Mouse (Mus musculus) cerebellum, adult 2 months (tissue): Measurements from ENCODE around the gene Eme2. TPM values are rescaled to one million over a fixed set of nuclear protein-coding genes. Genes with fewer than 3 reads are reported as not detected.
A peak's percentile ranks its signal among the peaks of the same experiment; 100 is the strongest.

Experiments
- DNase-seq, 2 experiments: peaks; one replicate each; pipeline ENCODE4 v3.0.0; 2021
- H3K27ac ChIP-seq: fragments of 200-500 bp; 2 replicates; pipeline ENCODE4 v1.5.1; 2012; ENCODE audit warnings: low read length, control low read depth, inconsistent platforms; ENCODE audit not compliant: insufficient read depth
- H3K27me3 ChIP-seq: fragments of 200-500 bp; 2 replicates; pipeline ENCODE4 v1.6.1; 2012; ENCODE audit warnings: inconsistent platforms, mild to moderate bottlenecking, low read length, moderate library complexity; ENCODE audit not compliant: control insufficient read depth, insufficient read depth
- H3K4me1 ChIP-seq: fragments of 200-500 bp; 2 replicates; pipeline ENCODE4 v1.6.1; 2011; ENCODE audit warnings: low read length; ENCODE audit not compliant: control insufficient read depth, insufficient read depth
- H3K4me3 ChIP-seq: fragments of 200-500 bp; replicated peaks from 2 replicates; pipeline ENCODE3; 2011; ENCODE audit warnings: mild to moderate bottlenecking, low read depth, low read length, control low read depth; ENCODE audit not compliant: insufficient read depth
- CTCF ChIP-seq: fragments of 200-500 bp; IDR thresholded peaks from 2 replicates; pipeline ENCODE4 v1.5.1; 2011; ENCODE audit warnings: low read depth, mild to moderate bottlenecking, control low read depth, low read length, moderate library complexity, borderline replicate concordance; ENCODE audit not compliant: insufficient read depth
- POLR2A ChIP-seq: fragments of 200-500 bp; IDR thresholded peaks from 2 replicates; pipeline ENCODE4 v1.6.1; 2011; ENCODE audit warnings: low read length, control low read depth, borderline replicate concordance; ENCODE audit not compliant: insufficient read depth
- WGBS: fragments of 180-500 bp; shearing (Covaris S2); methylation state at CpG from one replicate; pipeline ENCODE4 v1.1.7; 2018; 5-methylcytosine and 5-hydroxymethylcytosine counted together
- polyA plus RNA-seq: library from polyadenylated mRNA; depleted of rRNA; stranded (reverse); fragments of >200 nt; gene quantifications from 2 replicates; pipeline ENCODE4 v1.2.3, GENCODE M21; 2012

Eme2 gene
- polyA plus RNA-seq, 1 experiment, result 62.7 TPM

- under 1% methylated on average over 50 of the region's 50 CpGs for WGBS
- Histone ChIP-seq H3K27me3 (no peaks in the 10 kb centered on the region), H3K4me3 (peak within 1 kb of the TSS; percentile 87), H3K4me1 (peaks cover 47% of the 10 kb centered on the region), H3K27ac (peak within 1 kb of the TSS; percentile 61)
- peak; percentile 79 to 81 for DNase-seq
- TF ChIP-seq POLR2A, result peak; percentile 42; the same call in 1 of the 2 replicates
- peak; percentile 25; the same call in 1 of the 2 replicates for TF ChIP-seq CTCF
Observed at GRCm38 (mm10) chr17:24896241-24896992, 1.5 kb upstream of the Eme2 start, which contains the start of gene Nme3. Gene Nme3, plus strand, starts transcription at chr17:24896500.

- Histone ChIP-seq H3K4me3 (peak overlapping the region; percentile 87), H3K27ac (peak overlapping the region; percentile 61; the same call in 1 of the 2 replicates), H3K4me1 (peaks cover 54% of the 10 kb centered on the region), H3K27me3 (no peaks in the 10 kb centered on the region)
- WGBS, result 2% methylated on average over 23 of the region's 23 CpGs
- no peak for DNase-seq
- TF ChIP-seq POLR2A, result no peak
- TF ChIP-seq CTCF, result no peak
Observed at GRCm38 (mm10) chr17:24895571-24896240, 819 bp upstream of the Eme2 start.

- DNase-seq, result peak in 1 of 2 experiments; percentile 27
- WGBS, result 8% methylated on average over 31 of the region's 31 CpGs
- Histone ChIP-seq H3K4me1 (peaks cover 66% of the 10 kb centered on the region), H3K27ac (peak overlapping the region; percentile 67), H3K27me3 (no peaks in the 10 kb centered on the region), H3K4me3 (peak overlapping the region; percentile 87)
- TF ChIP-seq CTCF (no peak), POLR2A (no peak)
Observed at GRCm38 (mm10) chr17:24894061-24894994, 559 bp downstream of the Eme2 start.

DNA sequence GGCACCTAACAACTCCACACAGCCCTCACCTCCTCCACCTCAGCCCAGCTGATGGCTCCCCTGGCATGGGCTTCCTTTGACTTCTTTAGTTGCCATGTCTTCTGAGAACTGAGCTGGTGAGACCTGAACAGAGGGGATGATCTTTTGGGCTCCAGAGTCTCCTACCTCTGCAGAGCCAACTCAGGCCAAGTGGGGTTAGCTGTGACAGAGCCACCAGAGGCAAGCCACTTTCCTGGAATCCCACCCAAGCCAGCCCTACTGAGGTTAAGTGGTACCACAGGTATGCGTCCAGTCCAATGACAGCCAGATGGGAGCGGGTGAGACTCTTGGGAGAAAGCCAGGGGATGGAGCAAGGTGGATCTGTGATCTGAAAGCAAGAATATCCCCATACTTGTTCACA lies 1.6 kb downstream of the Eme2 start:
- no peaks in the 10 kb centered on the region for H3K27me3 ChIP-seq
- peak; percentile 28 for DNase-seq
- WGBS, result 17% methylated on average over 2 of the region's 2 CpGs
- TF ChIP-seq POLR2A, result no peak
- no peak for TF ChIP-seq CTCF
- peaks cover 63% of the 10 kb centered on the region for H3K4me1 ChIP-seq
- no peak overlapping the region for H3K27ac ChIP-seq
- H3K4me3 ChIP-seq, result no peak overlapping the region

GRCm38 (mm10) chr17:24892785-24893184 lies 2.1 kb downstream of the Eme2 start:
- peak; percentile 51 to 52 for DNase-seq
- H3K27me3 ChIP-seq, result no peaks in the 10 kb centered on the region
- TF ChIP-seq CTCF (no peak), POLR2A (no peak)
- H3K4me3 ChIP-seq, result no peak overlapping the region
- H3K4me1 ChIP-seq, result peaks cover 60% of the 10 kb centered on the region
- H3K27ac ChIP-seq, result no peak overlapping the region
- WGBS, result 35% methylated on average over 12 of the region's 12 CpGs

DNA sequence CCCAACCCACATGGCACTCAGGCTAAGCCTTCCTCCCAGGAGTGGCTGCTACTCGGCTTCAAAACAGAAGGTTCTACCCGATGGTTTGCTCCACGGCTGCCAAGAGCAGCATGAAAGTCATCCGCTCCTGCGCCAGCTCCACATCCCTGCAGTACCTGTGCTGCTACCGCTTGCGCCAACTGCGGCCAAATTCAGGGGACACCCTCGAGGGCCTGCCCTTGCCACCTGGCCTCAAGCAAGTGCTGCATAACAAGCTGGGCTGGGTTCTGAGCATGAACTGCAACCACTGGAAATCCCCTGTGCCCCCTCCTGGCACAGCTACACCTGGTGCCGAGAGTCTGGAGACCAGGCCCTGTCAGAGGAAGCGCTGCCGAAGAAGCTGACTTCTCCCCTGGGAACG lies 3.6 kb downstream of the Eme2 start:
- peak overlapping the region; percentile 65 for H3K27ac ChIP-seq
- H3K4me1 ChIP-seq, result peaks cover 51% of the 10 kb centered on the region
- WGBS, result 13% methylated on average over 13 of the region's 13 CpGs
- H3K27me3 ChIP-seq, result no peaks in the 10 kb centered on the region
- H3K4me3 ChIP-seq, result no peak overlapping the region
- no peak for TF ChIP-seq CTCF
- peak; percentile 18; the same call in 1 of the 2 replicates for TF ChIP-seq POLR2A
- peak; percentile 77 to 87 for DNase-seq
